In genomic region chr9:21695229-21695792, GRCm38 (mm10) we compare ENCODE assay signal across 24 mouse cellular contexts.
"Had no signal": no experiment of that assay in that cellular context is flagged by ENCODE, and none has a peak within 500 bp of the region (broad histone marks: within the 10 kb centered on the region; RNA-seq: fewer than 3 reads in every experiment).

No protein-coding gene starts in this region.

- ATAC-seq: hindbrain, embryonic 16.5 days; inflammation-experienced regulatory T-cells, adult 6 months; intestine, embryonic 15.5 days had no signal

- H3K4me3 ChIP-seq: gastrocnemius, adult 2 months; heart, embryonic 10.5 days; heart, embryonic 12.5 days; hindbrain, embryonic 12.5 days; intestine, embryonic 15.5 days; layer of hippocampus, adult 2 months; left cerebral cortex, adult 2 months; limb, embryonic 10.5 days; limb, embryonic 12.5 days; liver, embryonic 13.5 days had no signal

- H3K4me1 ChIP-seq: heart, embryonic 10.5 days; hindbrain, embryonic 12.5 days; intestine, embryonic 15.5 days; limb, embryonic 10.5 days; limb, embryonic 12.5 days; liver, embryonic 13.5 days had no signal

- H3K27ac ChIP-seq: gastrocnemius, adult 2 months; heart, embryonic 10.5 days; hindbrain, embryonic 12.5 days; hindbrain, embryonic 14.5 days; intestine, embryonic 15.5 days; layer of hippocampus, adult 2 months; left cerebral cortex, adult 2 months; limb, embryonic 10.5 days; limb, embryonic 12.5 days; liver, embryonic 13.5 days had no signal

- DNase-seq: gastrocnemius, adult 2 months; gastrocnemius, postnatal 10 days; gastrocnemius, postnatal 25 days; heart, adult 18-20 months; heart, postnatal 10 days; heart, postnatal 36 days; kidney, adult 18-20 months; kidney, adult 8-10 months; kidney, postnatal 10 days; kidney, postnatal 25 days; kidney, postnatal 4 days; liver; liver, embryonic 13.5 days had no signal

- H3K9me3 ChIP-seq: heart, embryonic 10.5 days; heart, embryonic 12.5 days; hindbrain, embryonic 12.5 days; intestine, embryonic 15.5 days; limb, embryonic 10.5 days; limb, embryonic 12.5 days; liver, embryonic 13.5 days had no signal

- H3K9ac ChIP-seq: heart, embryonic 12.5 days; hindbrain, embryonic 12.5 days; hindbrain, embryonic 14.5 days; intestine, embryonic 15.5 days; limb, embryonic 12.5 days; liver, embryonic 13.5 days had no signal

- H3K27me3 ChIP-seq: heart, embryonic 12.5 days; hindbrain, embryonic 12.5 days; intestine, embryonic 15.5 days; limb, embryonic 12.5 days; liver, embryonic 13.5 days had no signal
